Mouse (Mus musculus) thymus, postnatal 0 days (tissue): Measurements from ENCODE around the gene Morc4. TPM values are rescaled to one million over a fixed set of nuclear protein-coding genes. Genes with fewer than 3 reads are reported as not detected.

Experiments
- DNase-seq: peaks from one replicate; pipeline ENCODE4 v3.0.0-alpha.2; 2015; ENCODE audit warnings: low spot score
- polyA plus RNA-seq: library from polyadenylated mRNA; unstranded; fragments of >200 nt; fragmentation: Nextera tagmentation; extraction: Ambion mirVana; gene quantifications from 2 replicates; pipeline ENCODE4 v1.2.1, GENCODE M21; 2015

Morc4 gene
- 3.5 and 4.5 TPM in 2 replicates for polyA plus RNA-seq

DNA sequence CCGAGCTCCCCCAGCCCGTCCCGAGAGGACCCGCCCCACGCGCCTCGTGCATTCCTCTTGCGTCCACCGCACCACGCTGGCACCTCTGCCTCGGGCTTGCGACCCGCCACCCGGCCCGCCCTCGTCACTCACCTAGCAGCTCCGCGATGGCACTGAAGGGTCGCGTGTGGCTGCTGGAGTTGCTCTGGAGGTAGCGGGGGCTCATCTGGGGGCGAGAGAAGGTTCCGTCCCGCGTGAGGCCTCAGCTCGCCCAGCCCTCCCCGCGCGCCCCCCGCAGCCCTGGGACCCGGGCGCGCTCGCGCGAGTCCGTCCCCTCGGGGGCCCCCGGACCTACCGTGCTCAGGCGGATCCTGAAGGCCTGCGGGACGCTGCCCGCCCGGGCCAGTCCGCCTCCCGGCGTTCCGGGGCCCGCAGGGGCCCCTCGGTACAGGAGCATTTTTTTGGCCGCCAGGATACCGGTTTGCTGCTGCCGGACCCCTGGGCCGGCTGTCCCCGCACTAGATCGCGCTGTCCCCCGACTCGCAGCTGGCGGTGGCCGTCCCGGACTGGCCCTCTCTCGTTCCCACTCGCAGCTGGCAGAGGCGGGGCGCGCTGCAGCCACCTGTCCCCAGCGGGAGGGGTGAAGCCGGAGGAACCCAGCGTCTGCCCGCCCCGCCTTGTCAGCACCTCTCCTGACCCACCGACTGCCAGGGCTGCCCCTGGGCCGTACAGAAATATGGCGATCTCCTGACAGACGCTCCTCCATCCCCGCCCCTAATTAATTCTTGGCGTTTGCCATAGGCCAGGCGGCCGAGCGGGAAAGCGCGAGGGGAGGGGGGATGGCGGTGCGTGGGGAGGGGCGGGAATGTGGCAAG is at the start of gene Morc4:
Gene Morc4, minus strand, starts transcription at position 740 of the 854 bp plus-strand sequence.
- no peak for DNase-seq

- DNase-seq = no peak
Observed at GRCm38 (mm10) chrX:139920572-139920971, 49.1 kb upstream of the Morc4 start.

GRCm38 (mm10) chrX:139891387-139891786 is 19.9 kb upstream of the Morc4 start:
- no peak for DNase-seq

GRCm38 (mm10) chrX:139883221-139883620 is 11.7 kb upstream of the Morc4 start:
- DNase-seq = no peak

DNA sequence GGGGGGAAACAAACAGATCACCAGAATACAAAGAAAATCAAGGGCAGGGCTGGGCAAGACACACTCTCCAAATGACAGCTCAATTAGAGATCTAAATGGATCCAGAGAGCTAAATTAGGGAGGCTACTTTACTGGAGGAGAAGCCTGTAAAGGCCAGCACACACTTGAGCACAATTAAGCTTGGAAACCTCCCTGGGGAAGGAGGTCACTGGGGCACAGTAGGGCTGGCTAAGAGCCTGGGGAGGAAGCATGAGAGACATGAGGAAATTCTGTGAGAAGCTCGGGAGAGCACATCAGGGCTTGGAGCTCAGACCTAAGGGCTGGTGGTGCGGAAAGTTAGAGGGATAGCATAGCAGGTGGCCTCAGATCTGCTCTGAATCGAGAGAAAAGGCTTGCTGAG is 6.5 kb upstream of the Morc4 start:
- DNase-seq = no peak

DNA sequence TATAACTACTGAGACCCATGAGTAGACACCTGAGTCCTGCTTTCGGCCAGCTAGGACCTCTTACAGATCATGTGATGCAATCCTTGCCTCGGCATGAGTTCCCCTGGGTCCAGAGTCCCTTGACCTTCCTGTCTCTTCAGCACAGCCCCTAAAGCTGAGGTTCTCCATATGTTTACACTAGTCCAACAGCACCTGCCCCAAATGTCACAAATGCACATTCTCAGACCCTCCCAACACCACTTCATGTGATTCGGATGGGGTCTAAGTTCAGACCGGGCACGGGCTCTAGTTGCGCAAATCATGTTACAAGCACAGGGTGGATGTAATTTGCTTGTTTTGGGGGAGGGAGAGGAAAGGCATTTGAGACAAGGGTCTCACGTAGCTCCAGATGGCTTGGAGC is 5.6 kb upstream of the Morc4 start:
- no peak for DNase-seq

- no peak for DNase-seq
Observed at GRCm38 (mm10) chrX:139870300-139870711, 1.2 kb downstream of the Morc4 start.

DNA sequence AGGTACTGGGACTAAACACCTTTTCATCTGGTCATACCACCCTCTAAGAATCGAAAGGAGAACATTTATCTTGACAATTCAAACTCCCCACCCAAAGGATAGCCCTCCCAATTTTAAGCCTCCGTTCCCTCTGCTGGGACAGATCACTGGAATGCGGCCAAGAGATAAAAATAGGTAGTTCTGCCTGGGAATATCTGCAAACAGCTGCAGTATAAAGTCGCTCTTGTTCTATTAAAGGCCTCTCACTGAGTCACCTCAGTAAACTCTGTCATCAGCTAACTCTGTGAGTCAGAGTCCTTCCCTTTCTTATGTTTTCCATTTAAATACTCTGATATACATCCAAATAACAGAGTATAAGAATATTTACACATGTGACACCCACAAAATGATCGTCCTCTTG is 12.1 kb downstream of the Morc4 start:
- no peak for DNase-seq

- no peak for DNase-seq
Observed at GRCm38 (mm10) chrX:139854795-139855194, 16.7 kb downstream of the Morc4 start.

DNA sequence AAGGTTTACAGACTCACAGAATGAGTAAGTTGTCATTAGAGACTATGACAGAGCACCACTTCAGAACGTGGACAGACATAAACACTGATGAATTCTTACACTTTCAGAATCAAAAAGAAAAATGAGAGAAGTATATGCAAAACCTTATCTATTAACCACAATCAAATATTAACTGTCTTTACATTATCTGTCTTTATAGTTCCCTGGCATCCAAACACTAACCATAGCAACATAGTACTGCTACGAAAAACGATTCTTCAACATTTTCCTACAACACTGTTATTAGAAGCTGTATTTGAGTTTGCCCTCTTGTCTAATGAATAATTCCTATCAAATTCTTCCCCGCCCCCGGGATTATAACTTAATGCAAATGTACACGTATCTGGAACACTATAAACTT is 30.4 kb downstream of the Morc4 start:
- DNase-seq = no peak

DNA sequence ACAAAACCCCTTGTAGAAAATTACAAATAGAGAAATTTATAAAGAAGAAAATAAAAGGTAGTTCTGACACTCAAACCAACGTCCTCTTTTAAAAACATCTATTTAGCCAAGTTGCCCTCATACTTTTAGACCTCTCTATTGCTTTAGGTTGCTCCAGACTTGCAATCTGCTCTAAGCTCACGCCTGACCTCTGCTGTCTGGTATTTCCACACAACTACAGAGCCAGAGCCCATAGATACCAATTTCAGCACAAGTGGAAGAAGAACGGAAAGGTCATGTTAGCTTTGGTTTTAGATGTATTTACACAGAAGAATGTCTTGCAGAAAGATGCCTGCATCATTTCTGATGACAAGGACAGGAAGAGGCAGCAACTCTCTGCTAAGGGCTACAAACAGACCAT is 32.4 kb downstream of the Morc4 start:
- DNase-seq = no peak

DNA sequence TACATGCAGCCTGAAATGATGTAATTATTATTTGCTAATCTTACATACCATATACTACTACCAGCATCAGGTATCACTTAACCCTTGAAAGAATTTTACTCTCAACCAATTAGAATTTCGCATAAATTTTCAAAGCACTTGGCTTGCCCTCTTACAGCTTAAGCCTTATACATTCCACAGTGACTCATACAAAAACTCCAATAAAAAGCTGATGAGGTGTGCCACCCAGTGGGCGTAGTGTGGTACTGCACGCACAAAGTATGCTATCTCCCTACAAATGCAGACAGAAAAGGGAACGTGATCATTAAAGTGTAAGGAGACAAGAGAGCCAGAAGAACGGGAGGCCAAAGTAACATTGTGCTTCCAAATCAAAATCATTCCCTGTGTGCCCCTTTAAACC is 39.0 kb downstream of the Morc4 start:
- peak; percentile 38 for DNase-seq

DNA sequence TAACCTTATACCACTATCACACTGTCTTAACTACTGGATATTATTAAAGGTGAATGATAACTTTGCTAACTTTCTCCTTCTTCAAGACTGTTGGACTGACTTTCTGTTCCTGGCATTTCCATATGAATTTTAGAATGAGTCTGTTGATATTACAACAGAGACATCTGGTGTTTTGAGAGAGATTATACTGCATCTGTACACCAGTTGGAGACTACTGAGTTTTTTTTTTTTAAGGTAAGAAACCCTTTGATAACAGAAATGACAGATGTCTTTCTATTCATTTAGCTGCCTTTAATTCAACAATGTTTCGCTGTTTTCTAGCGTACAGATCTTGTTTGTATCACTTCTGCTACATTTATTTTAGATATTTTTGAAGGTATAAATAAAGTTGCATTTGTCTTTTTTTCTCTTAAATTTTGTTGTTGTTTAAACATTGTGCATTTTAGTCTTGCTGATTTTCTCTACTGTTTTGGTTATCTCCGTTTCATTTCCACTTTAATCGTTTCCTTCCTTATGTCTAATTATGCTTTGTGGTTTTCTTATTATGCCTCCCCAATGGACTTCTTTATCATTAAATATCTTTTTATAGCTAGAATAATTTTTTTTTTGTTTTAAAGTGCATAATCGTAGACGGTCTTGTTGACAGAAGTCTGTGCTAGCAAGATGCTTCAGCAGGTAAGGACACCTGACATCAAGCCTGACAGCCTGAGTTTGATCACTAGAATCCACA is 42.9 kb downstream of the Morc4 start:
- no peak for DNase-seq

DNA sequence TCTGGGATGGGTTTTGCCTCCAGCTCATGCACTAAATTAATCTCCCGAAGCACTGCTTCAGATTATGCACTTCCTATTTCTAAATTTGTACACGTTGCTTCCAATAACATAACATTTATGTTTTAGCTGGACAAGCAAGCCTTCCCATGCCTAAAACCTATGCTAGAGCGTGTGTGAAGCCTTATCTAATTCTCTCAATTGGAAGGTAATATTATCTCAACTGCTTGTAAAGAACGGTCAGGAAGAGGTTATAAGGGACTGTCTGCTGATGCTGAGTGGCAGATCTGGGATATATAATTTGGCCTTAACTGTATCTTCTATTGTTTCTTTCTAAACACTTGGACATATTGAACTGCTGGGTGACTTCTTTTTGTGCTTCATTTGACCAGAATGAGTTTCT is 44.6 kb downstream of the Morc4 start:
- no peak for DNase-seq

DNA sequence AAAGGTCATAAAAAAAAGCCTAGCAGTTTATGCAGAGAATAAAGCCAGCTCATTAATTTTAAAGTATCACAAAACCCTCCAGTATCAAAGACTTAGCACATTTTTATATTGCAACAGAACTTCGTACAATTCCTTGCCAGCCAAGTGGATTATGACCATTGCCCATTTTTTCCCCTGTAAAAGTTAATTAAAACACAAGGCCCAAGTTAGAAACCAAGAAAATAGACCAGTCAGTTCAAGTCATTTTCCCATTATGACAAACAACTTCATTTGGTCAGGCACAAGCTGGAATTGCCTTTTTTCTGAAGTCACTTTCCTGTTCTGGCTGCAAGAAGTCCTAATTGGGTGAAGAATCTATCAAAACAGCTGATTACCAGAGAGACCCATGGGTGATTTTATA is 46.1 kb downstream of the Morc4 start:
- DNase-seq = no peak

DNA sequence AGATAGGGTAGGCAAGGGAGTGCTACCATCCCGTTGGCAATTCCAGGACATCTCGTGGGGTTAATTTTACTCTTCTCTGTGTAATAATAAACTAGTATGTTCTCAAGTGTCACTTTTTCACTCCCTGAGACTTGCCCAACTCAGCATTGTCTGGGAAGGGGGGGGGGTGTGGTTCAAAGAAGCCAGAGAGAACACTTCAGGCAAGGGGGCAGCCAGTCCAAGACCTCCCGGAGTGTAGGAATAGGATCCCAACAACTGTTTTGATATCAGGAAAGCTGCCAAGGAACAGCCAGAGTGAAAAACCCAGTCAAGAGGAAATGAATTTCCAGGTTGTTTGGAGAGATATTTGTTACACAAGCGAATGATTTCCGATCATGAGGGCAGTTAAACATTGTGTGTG is 56.3 kb downstream of the Morc4 start:
- DNase-seq = no peak

- DNase-seq = no peak
Observed at GRCm38 (mm10) chrX:139814018-139814635, 57.4 kb downstream of the Morc4 start.

- DNase-seq = no peak
Observed at GRCm38 (mm10) chrX:139813299-139814002, 58.0 kb downstream of the Morc4 start.

DNA sequence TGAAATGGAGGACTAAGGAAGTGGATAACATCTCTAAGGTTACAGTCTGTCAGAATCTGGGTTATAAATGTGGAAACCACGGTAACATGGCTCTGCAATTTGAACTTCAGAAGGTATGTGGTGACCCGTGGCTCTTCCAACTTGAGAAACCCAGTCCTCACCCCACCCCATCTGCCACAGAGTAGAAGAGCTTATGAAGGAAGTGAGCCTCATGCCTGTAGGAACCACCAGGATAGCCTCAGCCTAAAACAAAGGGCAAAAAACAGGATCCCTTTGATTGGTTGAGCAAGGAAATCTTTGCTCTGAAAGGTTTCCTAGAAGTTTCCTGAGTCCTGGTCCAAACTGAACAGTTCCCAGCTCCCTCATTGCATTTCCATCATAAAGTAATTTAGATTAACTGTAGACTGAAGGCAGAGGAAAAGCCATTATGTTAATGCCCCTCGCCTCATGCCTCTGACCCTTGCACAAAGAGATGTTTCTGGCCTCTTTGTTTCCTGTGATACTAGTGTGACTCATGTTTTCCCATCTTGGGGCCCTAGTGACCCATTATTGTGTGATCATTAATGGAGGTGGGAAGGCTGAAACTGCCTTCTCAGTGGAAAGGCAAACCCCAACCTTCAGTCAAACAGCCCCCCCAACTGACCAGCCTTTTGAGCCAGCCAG is 58.7 kb downstream of the Morc4 start:
- DNase-seq = no peak

GRCm38 (mm10) chrX:139808501-139808900 is 63.0 kb downstream of the Morc4 start:
- DNase-seq = no peak

DNA sequence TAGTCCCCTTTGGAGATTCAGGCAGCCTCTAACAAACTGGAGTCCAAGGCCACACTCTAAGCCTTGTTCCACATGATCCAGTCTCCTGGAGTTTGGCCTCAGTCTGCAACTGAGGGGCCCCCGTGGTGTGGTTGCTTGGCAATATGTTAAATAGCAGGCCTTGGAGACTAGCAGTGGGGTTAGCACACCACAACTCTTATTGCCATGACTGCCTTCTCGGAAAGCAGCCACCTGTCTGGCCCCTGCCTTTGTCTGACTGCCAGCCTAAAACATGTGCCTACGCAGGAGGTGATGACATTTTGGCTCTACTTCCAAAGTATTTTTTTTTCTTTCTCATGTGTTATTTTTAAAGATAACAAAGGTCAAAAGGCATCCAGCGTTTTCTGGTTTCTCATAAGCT is 63.4 kb downstream of the Morc4 start:
- no peak for DNase-seq
